Mouse (Mus musculus) T-helper 17 cell (primary cell): Measurements from ENCODE around the gene Ift74.

Source experiments
- in situ Hi-C, 2 experiments: fragments of 300-600 bp; cut with MboI, MseI; formaldehyde crosslinking; loops; 1 replicate in 1 of 2; 2 replicates in 1 of 2; pipeline ENCODE4 v1.15.1; 2025; ENCODE audit warnings: high pct_unique_total_duplicates in 2 of 2

The Ift74 gene

GRCm38 (mm10) chr4:94613972-94614626 lies at the start of gene Ift74:
TSS of gene Ift74 (plus strand) at chr4:94614491.
- in situ Hi-C loops: loop anchor here (25.0 kb wide), 2 partner anchors 548 to 573 kb away; no protein-coding TSS in a partner anchor

- in situ Hi-C loops: no loop called here
Observed at GRCm38 (mm10) chr4:94572677-94573076, 41.6 kb upstream of the Ift74 start.

- in situ Hi-C loops: no loop called here
Observed at GRCm38 (mm10) chr4:94591765-94592381, 22.4 kb upstream of the Ift74 start.

GRCm38 (mm10) chr4:94592709-94593108 lies 21.6 kb upstream of the Ift74 start:
- in situ Hi-C loops: no loop called here

- in situ Hi-C loops: loop anchor here (25.0 kb wide), 2 partner anchors 561 to 586 kb away; no protein-coding TSS in a partner anchor
Observed at GRCm38 (mm10) chr4:94601395-94601794, 12.9 kb upstream of the Ift74 start.

GRCm38 (mm10) chr4:94602496-94603030 lies 11.7 kb upstream of the Ift74 start:
- in situ Hi-C loops: loop anchor here (25.0 kb wide), 2 partner anchors 560 to 585 kb away; no protein-coding TSS in a partner anchor

GRCm38 (mm10) chr4:94603031-94603629 lies 11.2 kb upstream of the Ift74 start, which contains the start of gene Plaa:
TSS of gene Plaa (minus strand) at chr4:94603244.
- in situ Hi-C loops: loop anchor here (25.0 kb wide), 2 partner anchors 559 to 584 kb away; no protein-coding TSS in a partner anchor

GRCm38 (mm10) chr4:94604452-94605019 lies 9.8 kb upstream of the Ift74 start:
- in situ Hi-C loops: loop anchor here (25.0 kb wide), 2 partner anchors 558 to 583 kb away; no protein-coding TSS in a partner anchor

GRCm38 (mm10) chr4:94605591-94605990 lies 8.7 kb upstream of the Ift74 start:
- in situ Hi-C loops: loop anchor here (25.0 kb wide), 2 partner anchors 557 to 582 kb away; no protein-coding TSS in a partner anchor

- in situ Hi-C loops: loop anchor here (25.0 kb wide), 2 partner anchors 552 to 577 kb away; no protein-coding TSS in a partner anchor
Observed at GRCm38 (mm10) chr4:94610339-94610738, 4.0 kb upstream of the Ift74 start.

GRCm38 (mm10) chr4:94614627-94615006 lies 326 bp downstream of the Ift74 start:
- in situ Hi-C loops: loop anchor here (25.0 kb wide), 2 partner anchors 548 to 573 kb away; no protein-coding TSS in a partner anchor

GRCm38 (mm10) chr4:94620077-94620476 lies 5.8 kb downstream of the Ift74 start:
- in situ Hi-C loops: loop anchor here (25.0 kb wide), 2 partner anchors 542 to 567 kb away; no protein-coding TSS in a partner anchor

GRCm38 (mm10) chr4:94643141-94643540 lies 28.9 kb downstream of the Ift74 start:
- in situ Hi-C loops: no loop called here

GRCm38 (mm10) chr4:94649920-94650319 lies 35.6 kb downstream of the Ift74 start, which contains the start of gene Lrrc19:
TSS of gene Lrrc19 (minus strand) at chr4:94650144.
- in situ Hi-C loops: loop anchor here in 1 of 2 experiments (25.0 kb wide), 1 partner anchor 262 kb away; no protein-coding TSS in a partner anchor

- in situ Hi-C loops: loop anchor here in 1 of 2 experiments (25.0 kb wide), 1 partner anchor 262 kb away; no protein-coding TSS in a partner anchor
Observed at GRCm38 (mm10) chr4:94650426-94651175, 36.3 kb downstream of the Ift74 start.

- in situ Hi-C loops: loop anchor here in 1 of 2 experiments (5.0 to 25.0 kb wide), 2 partner anchors 243 to 1273 kb away; no protein-coding TSS in a partner anchor
Observed at GRCm38 (mm10) chr4:94669718-94670117, 55.4 kb downstream of the Ift74 start.

GRCm38 (mm10) chr4:94680662-94681061 lies 66.4 kb downstream of the Ift74 start:
- in situ Hi-C loops: no loop called here

GRCm38 (mm10) chr4:94681181-94681580 lies 66.9 kb downstream of the Ift74 start:
- in situ Hi-C loops: no loop called here

- in situ Hi-C loops: no loop called here
Observed at GRCm38 (mm10) chr4:94682029-94682428, 67.7 kb downstream of the Ift74 start.

- in situ Hi-C loops: no loop called here
Observed at GRCm38 (mm10) chr4:94683305-94683704, 69.0 kb downstream of the Ift74 start.
